Mouse (Mus musculus): Measurements from ENCODE around the gene Alox5.

GRCm38 (mm10) chr6:116488791-116489190 is 27.8 kb upstream of the Alox5 start, which contains the start of gene Olfr211:
- TF ChIP-seq CTCF (IDR thresholded peaks at IDR 0.05; ENCODE audit: low read depth, low read length), result no peak
- TF ChIP-seq GATA1 (IDR thresholded peaks at IDR 0.05; ENCODE audit: borderline replicate concordance, low read length), result no peak
- no peak for TF ChIP-seq POLR2AphosphoS5 (IDR thresholded peaks at IDR 0.05; ENCODE audit: insufficient replicate concordance, low read depth, low read length)
- TF ChIP-seq TAL1 (conservative IDR thresholded peaks at IDR 0.05; ENCODE audit: low read depth, low read length), result no peak
